Mouse (Mus musculus): ENCODE results near the gene Cnbd2. TPM values are rescaled to one million over a fixed set of nuclear protein-coding genes. Genes with fewer than 3 reads are reported as not detected.

The Cnbd2 gene
- polyA plus RNA-seq, 1 experiment from 2014 or later = 8.0 TPM

- Histone ChIP-seq H3K27ac (ENCODE audit: low read depth, low read length) (no peak overlapping the region), H3K9me3 (ENCODE audit: control insufficient read depth, low read length) (no peaks in the 10 kb centered on the region), H3K9ac (replicated peaks; ENCODE audit: low read depth, low read length) (no peak overlapping the region), H3K36me3 (ENCODE audit: control insufficient read depth, insufficient read depth, low read length) (no peaks in the 10 kb centered on the region), H3K27me3 (ENCODE audit: control insufficient read depth, insufficient read depth, low read length) (no peaks in the 10 kb centered on the region), H3K4me3 (ENCODE audit: low read depth, low read length) (no peak overlapping the region), H3K4me1 (ENCODE audit: control insufficient read depth, insufficient read depth, low read length) (no peaks in the 10 kb centered on the region), H3K4me2 (ENCODE audit: low read depth, low read length) (no peak overlapping the region)
- WGBS = 88% methylated on average over 6 of the region's 6 CpGs
- no peak for ATAC-seq (ENCODE audit: low read depth)
These were observed 9.4 kb downstream of the Cnbd2 start for GRCm38 (mm10) chr2:156321538-156321937.

- no peaks in the 10 kb centered on the region for H3K9me3 ChIP-seq (ENCODE audit: control insufficient read depth, low read length)
- H3K27ac ChIP-seq (ENCODE audit: low read depth, low read length) = no peak overlapping the region
- no peaks in the 10 kb centered on the region for H3K4me1 ChIP-seq (ENCODE audit: control insufficient read depth, insufficient read depth, low read length)
- no peak overlapping the region for H3K9ac ChIP-seq (replicated peaks; ENCODE audit: low read depth, low read length)
- H3K36me3 ChIP-seq (ENCODE audit: control insufficient read depth, insufficient read depth, low read length) = no peaks in the 10 kb centered on the region
- ATAC-seq (ENCODE audit: low read depth) = no peak
- H3K4me2 ChIP-seq (ENCODE audit: low read depth, low read length) = no peak overlapping the region
- H3K27me3 ChIP-seq (ENCODE audit: control insufficient read depth, insufficient read depth, low read length) = no peaks in the 10 kb centered on the region
- no peak overlapping the region for H3K4me3 ChIP-seq (ENCODE audit: low read depth, low read length)
- 75% methylated on average over 6 of the region's 6 CpGs for WGBS
These were observed 12.1 kb downstream of the Cnbd2 start for GRCm38 (mm10) chr2:156324116-156324588.

- WGBS = 64% methylated on average over 5 of the region's 5 CpGs
- H3K36me3 ChIP-seq (ENCODE audit: control insufficient read depth, insufficient read depth, low read length) = no peaks in the 10 kb centered on the region
- H3K9me3 ChIP-seq (ENCODE audit: control insufficient read depth, low read length) = no peaks in the 10 kb centered on the region
- H3K27me3 ChIP-seq (ENCODE audit: control insufficient read depth, insufficient read depth, low read length) = no peaks in the 10 kb centered on the region
- no peaks in the 10 kb centered on the region for H3K4me1 ChIP-seq (ENCODE audit: control insufficient read depth, insufficient read depth, low read length)
- H3K9ac ChIP-seq (replicated peaks; ENCODE audit: low read depth, low read length) = no peak overlapping the region
- H3K4me2 ChIP-seq (ENCODE audit: low read depth, low read length) = no peak overlapping the region
- H3K4me3 ChIP-seq (ENCODE audit: low read depth, low read length) = no peak overlapping the region
- ATAC-seq (ENCODE audit: low read depth) = no peak
- no peak overlapping the region for H3K27ac ChIP-seq (ENCODE audit: low read depth, low read length)
These were observed 12.6 kb downstream of the Cnbd2 start for GRCm38 (mm10) chr2:156324681-156325080.

GRCm38 (mm10) chr2:156330681-156331080 is 18.6 kb downstream of the Cnbd2 start:
- H3K36me3 ChIP-seq (ENCODE audit: control insufficient read depth, insufficient read depth, low read length) = no peaks in the 10 kb centered on the region
- H3K27ac ChIP-seq (ENCODE audit: low read depth, low read length) = no peak overlapping the region
- H3K9ac ChIP-seq (replicated peaks; ENCODE audit: low read depth, low read length) = no peak overlapping the region
- ATAC-seq (ENCODE audit: low read depth) = no peak
- no peaks in the 10 kb centered on the region for H3K4me1 ChIP-seq (ENCODE audit: control insufficient read depth, insufficient read depth, low read length)
- H3K27me3 ChIP-seq (ENCODE audit: control insufficient read depth, insufficient read depth, low read length) = no peaks in the 10 kb centered on the region
- no peaks in the 10 kb centered on the region for H3K9me3 ChIP-seq (ENCODE audit: control insufficient read depth, low read length)
- WGBS = 82% methylated on average over 1 of the region's 1 CpGs
- H3K4me3 ChIP-seq (ENCODE audit: low read depth, low read length) = no peak overlapping the region
- no peak overlapping the region for H3K4me2 ChIP-seq (ENCODE audit: low read depth, low read length)

GRCm38 (mm10) chr2:156331446-156331965 is 19.4 kb downstream of the Cnbd2 start:
- Histone ChIP-seq H3K27me3 (ENCODE audit: control insufficient read depth, insufficient read depth, low read length) (no peaks in the 10 kb centered on the region), H3K27ac (ENCODE audit: low read depth, low read length) (no peak overlapping the region), H3K36me3 (ENCODE audit: control insufficient read depth, insufficient read depth, low read length) (no peaks in the 10 kb centered on the region), H3K4me2 (ENCODE audit: low read depth, low read length) (no peak overlapping the region), H3K4me3 (ENCODE audit: low read depth, low read length) (no peak overlapping the region), H3K9ac (replicated peaks; ENCODE audit: low read depth, low read length) (no peak overlapping the region), H3K9me3 (ENCODE audit: control insufficient read depth, low read length) (no peaks in the 10 kb centered on the region), H3K4me1 (ENCODE audit: control insufficient read depth, insufficient read depth, low read length) (no peaks in the 10 kb centered on the region)
- 73% methylated on average over 7 of the region's 7 CpGs for WGBS
- no peak for ATAC-seq (ENCODE audit: low read depth)

- no peak for ATAC-seq (ENCODE audit: low read depth)
- Histone ChIP-seq H3K4me1 (ENCODE audit: control insufficient read depth, insufficient read depth, low read length) (no peaks in the 10 kb centered on the region), H3K27me3 (ENCODE audit: control insufficient read depth, insufficient read depth, low read length) (no peaks in the 10 kb centered on the region), H3K4me3 (ENCODE audit: low read depth, low read length) (no peak overlapping the region), H3K27ac (ENCODE audit: low read depth, low read length) (no peak overlapping the region), H3K9me3 (ENCODE audit: control insufficient read depth, low read length) (no peaks in the 10 kb centered on the region), H3K36me3 (ENCODE audit: control insufficient read depth, insufficient read depth, low read length) (no peaks in the 10 kb centered on the region), H3K4me2 (ENCODE audit: low read depth, low read length) (no peak overlapping the region), H3K9ac (replicated peaks; ENCODE audit: low read depth, low read length) (no peak overlapping the region)
- WGBS = 92% methylated on average over 4 of the region's 4 CpGs
These were observed 28.0 kb downstream of the Cnbd2 start for GRCm38 (mm10) chr2:156340078-156340477.

- H3K4me2 ChIP-seq (ENCODE audit: low read depth, low read length) = no peak overlapping the region
- H3K4me1 ChIP-seq (ENCODE audit: control insufficient read depth, insufficient read depth, low read length) = no peaks in the 10 kb centered on the region
- H3K27ac ChIP-seq (ENCODE audit: low read depth, low read length) = no peak overlapping the region
- no peak overlapping the region for H3K4me3 ChIP-seq (ENCODE audit: low read depth, low read length)
- ATAC-seq (ENCODE audit: low read depth) = no peak
- H3K9me3 ChIP-seq (ENCODE audit: control insufficient read depth, low read length) = no peaks in the 10 kb centered on the region
- no peaks in the 10 kb centered on the region for H3K27me3 ChIP-seq (ENCODE audit: control insufficient read depth, insufficient read depth, low read length)
- no peak overlapping the region for H3K9ac ChIP-seq (replicated peaks; ENCODE audit: low read depth, low read length)
- WGBS = 68% methylated on average over 12 of the region's 12 CpGs
- no peaks in the 10 kb centered on the region for H3K36me3 ChIP-seq (ENCODE audit: control insufficient read depth, insufficient read depth, low read length)
These were observed 32.9 kb downstream of the Cnbd2 start for GRCm38 (mm10) chr2:156344775-156345532.

- 85% methylated on average over 4 of the region's 4 CpGs for WGBS
- no peaks in the 10 kb centered on the region for H3K36me3 ChIP-seq (ENCODE audit: control insufficient read depth, insufficient read depth, low read length)
- no peak overlapping the region for H3K4me2 ChIP-seq (ENCODE audit: low read depth, low read length)
These were observed 36.7 kb downstream of the Cnbd2 start for GRCm38 (mm10) chr2:156348812-156349211.

GRCm38 (mm10) chr2:156349286-156349848 is 37.3 kb downstream of the Cnbd2 start:
- no peaks in the 10 kb centered on the region for H3K9me3 ChIP-seq (ENCODE audit: control insufficient read depth, low read length)
- H3K27ac ChIP-seq (ENCODE audit: low read depth, low read length) = no peak overlapping the region
- no peak for ATAC-seq (ENCODE audit: low read depth)
- no peaks in the 10 kb centered on the region; the same call in 1 of the 2 replicates for H3K4me1 ChIP-seq (ENCODE audit: control insufficient read depth, insufficient read depth, low read length)
- no peaks in the 10 kb centered on the region for H3K36me3 ChIP-seq (ENCODE audit: control insufficient read depth, insufficient read depth, low read length)
- H3K4me3 ChIP-seq (ENCODE audit: low read depth, low read length) = no peak overlapping the region
- WGBS = 84% methylated on average over 4 of the region's 4 CpGs
- H3K27me3 ChIP-seq (ENCODE audit: control insufficient read depth, insufficient read depth, low read length) = no peaks in the 10 kb centered on the region
- H3K4me2 ChIP-seq (ENCODE audit: low read depth, low read length) = no peak overlapping the region
- H3K9ac ChIP-seq (replicated peaks; ENCODE audit: low read depth, low read length) = no peak overlapping the region

More at GRCm38 (mm10) chr2:156348812-156349211, 36.7 kb downstream of the Cnbd2 start:
- no peaks in the 10 kb centered on the region; the same call in 1 of the 2 replicates for H3K4me1 ChIP-seq (ENCODE audit: control insufficient read depth, insufficient read depth, low read length)
- H3K4me3 ChIP-seq (ENCODE audit: low read depth, low read length) = no peak overlapping the region
- H3K9ac ChIP-seq (replicated peaks; ENCODE audit: low read depth, low read length) = no peak overlapping the region
- no peak for ATAC-seq (ENCODE audit: low read depth)
- no peak overlapping the region for H3K27ac ChIP-seq (ENCODE audit: low read depth, low read length)
- no peaks in the 10 kb centered on the region for H3K9me3 ChIP-seq (ENCODE audit: control insufficient read depth, low read length)
- no peaks in the 10 kb centered on the region for H3K27me3 ChIP-seq (ENCODE audit: control insufficient read depth, insufficient read depth, low read length)
